Mouse (Mus musculus) bone marrow, adult 2 months (tissue): ENCODE data around the gene Rrad. TPM values are rescaled to one million over a fixed set of nuclear protein-coding genes. Genes with fewer than 3 reads are reported as not detected.

Experiments
- H3K27ac ChIP-seq: fragments of 200-500 bp; 2 replicates; pipeline ENCODE4 v1.5.1; 2012; ENCODE audit warnings: low read depth, mild to moderate bottlenecking, control low read depth, inconsistent platforms, low read length; ENCODE audit not compliant: control insufficient read depth, poor library complexity, insufficient read depth
- H3K4me1 ChIP-seq: fragments of 200-500 bp; 2 replicates; pipeline ENCODE4 v1.6.1; 2011; ENCODE audit warnings: low read length; ENCODE audit not compliant: control insufficient read depth, insufficient read depth
- H3K4me3 ChIP-seq: fragments of 200-500 bp; replicated peaks from 2 replicates; pipeline ENCODE3; 2011; ENCODE audit warnings: mild to moderate bottlenecking, low read depth, low read length, control low read depth; ENCODE audit not compliant: control insufficient read depth
- CTCF ChIP-seq: fragments of 200-500 bp; IDR thresholded peaks from 2 replicates; pipeline ENCODE4 v1.5.1; 2011; ENCODE audit warnings: low read length, control low read depth; ENCODE audit not compliant: control insufficient read depth, insufficient read depth
- POLR2A ChIP-seq: fragments of 200-500 bp; IDR thresholded peaks from 2 replicates; pipeline ENCODE4 v1.6.1; 2011; ENCODE audit warnings: low read depth, mild to moderate bottlenecking, control low read depth, low read length, borderline replicate concordance; ENCODE audit not compliant: control insufficient read depth
- WGBS: fragments of 180-500 bp; shearing (Covaris S2); methylation state at CpG from one replicate; pipeline ENCODE4 v1.1.7; 2018; 5-methylcytosine and 5-hydroxymethylcytosine counted together
- polyA plus RNA-seq: library from polyadenylated mRNA; stranded (reverse); fragments of >200 nt; gene quantifications from 2 replicates; pipeline ENCODE4 v1.2.4, GENCODE M21; 2011; ENCODE audit warnings: low replicate concordance; ENCODE audit not compliant: missing spikeins, insufficient read depth, insufficient read length

Rrad gene
- polyA plus RNA-seq, 1 experiment: 1.4 TPM

DNA sequence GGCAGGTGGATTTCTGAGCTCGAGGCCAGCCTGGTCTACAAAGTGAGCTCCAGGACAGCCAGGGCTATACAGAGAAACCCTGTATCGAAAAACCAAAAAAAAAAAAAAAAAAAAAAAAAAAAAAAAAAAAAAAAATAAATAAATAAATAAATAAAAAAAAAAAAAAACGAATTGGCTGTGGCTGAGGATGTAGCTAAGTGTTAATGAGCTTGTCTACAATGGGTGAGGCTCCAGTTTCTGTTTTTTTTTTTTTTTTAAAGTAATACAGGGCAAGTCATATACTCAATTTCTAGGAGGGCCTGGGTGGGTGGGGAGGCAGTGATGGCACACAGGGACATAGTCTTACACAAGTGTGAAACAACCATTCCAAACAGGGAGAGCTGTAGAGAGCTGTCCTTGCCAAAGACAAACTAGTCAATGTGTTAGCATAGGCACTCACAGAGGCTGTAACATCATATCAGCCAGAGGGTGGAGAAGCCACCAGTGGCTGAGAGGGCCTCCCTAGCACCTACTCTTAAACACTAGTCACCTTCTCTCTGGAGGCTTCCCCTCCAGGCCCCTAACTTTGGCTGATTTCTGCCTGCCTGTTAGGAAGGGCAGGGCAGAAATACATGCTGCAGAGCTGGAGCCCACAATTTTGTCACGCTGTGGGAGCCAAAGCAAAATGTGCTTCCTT, 3.9 kb downstream of the Rrad start:
- no peaks in the 10 kb centered on the region for H3K4me1 ChIP-seq
- no peak overlapping the region for H3K27ac ChIP-seq
- 36% methylated on average over 4 of the region's 4 CpGs for WGBS
- TF ChIP-seq CTCF: no peak
- TF ChIP-seq POLR2A: no peak
- no peak overlapping the region for H3K4me3 ChIP-seq

DNA sequence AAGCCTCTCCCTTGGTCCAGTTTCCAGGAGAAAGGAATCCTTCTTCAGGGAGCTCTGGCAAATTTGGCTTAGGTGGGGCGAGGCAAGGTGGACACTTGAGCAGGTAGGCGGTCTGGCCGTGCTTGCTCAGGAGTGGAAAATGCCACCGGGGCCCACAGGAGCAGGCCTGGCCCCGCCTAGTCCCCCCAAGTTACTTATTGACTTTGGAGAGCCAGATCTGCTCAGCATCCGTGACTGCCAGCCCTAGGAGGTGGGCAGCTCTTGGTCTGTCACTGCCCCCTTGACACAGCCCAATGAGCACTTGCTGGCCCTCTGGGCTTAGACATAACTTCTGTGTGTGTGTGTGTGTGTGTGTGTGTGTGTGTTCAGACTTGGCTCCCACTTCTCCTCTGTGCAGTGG, 7.0 kb downstream of the Rrad start, which contains the start of gene Cdh16:
TSS of gene Cdh16 (minus strand) at position 236 of the 400 bp plus-strand sequence.
- no peaks in the 10 kb centered on the region for H3K4me1 ChIP-seq
- H3K4me3 ChIP-seq: no peak within 1 kb of the TSS
- TF ChIP-seq POLR2A: no peak
- H3K27ac ChIP-seq: no peak within 1 kb of the TSS
- 77% methylated on average over 6 of the region's 6 CpGs for WGBS

DNA sequence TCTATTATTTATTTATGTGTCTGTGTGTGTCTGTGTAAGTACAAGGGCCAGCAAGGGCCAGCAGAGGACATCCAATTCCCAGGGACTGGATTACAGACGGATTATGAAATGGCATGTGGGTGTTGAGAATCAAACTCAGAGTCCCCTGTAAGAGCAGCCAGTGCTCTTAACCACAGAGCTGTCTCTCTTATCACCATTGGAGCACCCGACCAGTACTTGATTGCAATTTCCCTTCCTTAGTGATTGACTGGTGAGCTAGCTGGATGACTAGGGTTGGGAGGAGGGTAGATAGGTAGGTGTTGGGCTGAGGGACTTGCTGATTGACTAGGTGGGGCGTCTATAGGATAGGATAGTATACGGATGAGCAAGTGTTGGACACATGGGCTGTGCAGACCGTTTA, 10.4 kb downstream of the Rrad start:
- 57% methylated on average over 5 of the region's 5 CpGs for WGBS

DNA sequence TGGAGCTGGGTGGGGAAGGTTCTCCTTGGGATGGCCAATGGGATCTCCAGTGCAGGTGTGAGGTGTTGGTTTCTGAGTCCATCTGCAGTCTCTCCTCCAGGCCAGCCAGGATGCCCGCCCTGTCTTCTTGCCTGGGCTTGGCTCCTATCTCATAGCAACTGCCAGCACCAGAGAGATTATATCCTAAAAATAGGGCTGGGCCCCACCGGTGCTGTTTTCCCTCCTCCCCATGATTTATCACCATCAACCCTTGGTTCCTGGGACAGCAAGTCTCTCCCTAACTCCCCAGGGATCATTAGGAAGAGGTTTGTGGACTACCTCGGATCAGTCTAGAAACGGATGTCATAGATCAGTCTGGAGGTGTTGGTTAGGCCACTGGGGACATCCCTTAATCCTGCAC, 18.0 kb downstream of the Rrad start:
- no peaks in the 10 kb centered on the region; the same call in 1 of the 2 replicates for H3K4me1 ChIP-seq
- no peak overlapping the region; the same call in 1 of the 2 replicates for H3K27ac ChIP-seq
- no peak overlapping the region for H3K4me3 ChIP-seq
- 74% methylated on average over 4 of the region's 4 CpGs for WGBS
- TF ChIP-seq CTCF (no peak), POLR2A (no peak)

More for the DNA sequence above, 10.4 kb downstream of the Rrad start:
- TF ChIP-seq POLR2A: no peak
- TF ChIP-seq CTCF: no peak
- no peaks in the 10 kb centered on the region for H3K4me1 ChIP-seq
- H3K27ac ChIP-seq: no peak overlapping the region
- H3K4me3 ChIP-seq: no peak overlapping the region

DNA sequence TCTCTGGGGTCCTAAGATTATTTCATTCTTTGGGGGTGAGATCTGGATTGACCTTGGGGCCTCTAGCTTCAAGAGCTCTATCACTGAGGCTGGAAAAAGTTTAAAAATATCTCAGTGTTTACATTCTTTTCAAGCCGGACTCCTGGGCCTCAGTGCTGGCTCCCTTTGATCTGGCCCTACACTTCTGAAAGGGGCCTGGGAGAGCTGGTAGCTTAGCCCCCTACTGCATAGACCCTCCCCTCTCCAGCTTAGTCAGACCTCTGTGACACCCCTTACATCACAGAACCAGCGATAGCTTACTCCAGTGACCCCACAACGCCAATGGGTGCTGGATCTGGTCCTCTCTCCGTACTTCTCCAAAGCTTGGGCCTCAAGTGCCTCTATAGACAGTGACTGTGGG, 19.5 kb downstream of the Rrad start:
- no peaks in the 10 kb centered on the region; the same call in 1 of the 2 replicates for H3K4me1 ChIP-seq
- TF ChIP-seq POLR2A: no peak
- TF ChIP-seq CTCF: no peak
- H3K27ac ChIP-seq: no peak overlapping the region
- H3K4me3 ChIP-seq: no peak overlapping the region
- WGBS: 82% methylated on average over 4 of the region's 4 CpGs

DNA sequence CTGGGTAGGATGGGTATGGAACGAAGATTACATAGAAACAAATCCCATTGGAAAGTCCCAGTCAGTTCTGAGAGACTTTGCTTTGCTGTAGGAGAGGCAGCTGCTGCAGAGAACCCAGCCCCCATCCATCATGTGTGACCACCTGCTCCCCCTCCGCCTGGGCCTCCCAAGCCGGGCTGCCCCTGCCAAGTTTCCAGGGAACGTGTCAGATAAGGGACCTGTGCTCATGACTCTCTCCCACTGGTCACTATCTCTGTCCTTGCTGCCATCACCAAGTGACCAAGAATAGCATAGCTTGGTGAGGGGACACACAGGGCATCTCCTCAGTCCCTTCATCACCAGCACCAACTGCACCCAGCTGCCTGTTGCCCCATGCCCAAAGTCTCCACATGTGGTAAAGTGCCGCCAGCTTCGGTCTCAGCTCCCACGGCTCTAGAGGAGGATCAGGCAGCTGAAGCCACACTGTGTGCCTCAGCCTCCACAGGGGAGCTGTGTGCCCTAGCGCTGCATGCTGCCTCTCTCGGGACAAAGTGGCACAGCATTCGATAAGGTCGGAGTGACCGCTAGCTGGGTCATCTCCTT, 20.9 kb downstream of the Rrad start:
- Histone ChIP-seq H3K4me3 (no peak overlapping the region), H3K4me1 (no peaks in the 10 kb centered on the region; the same call in 1 of the 2 replicates), H3K27ac (no peak overlapping the region)
- 84% methylated on average over 12 of the region's 12 CpGs for WGBS
- TF ChIP-seq CTCF (no peak), POLR2A (no peak)

DNA sequence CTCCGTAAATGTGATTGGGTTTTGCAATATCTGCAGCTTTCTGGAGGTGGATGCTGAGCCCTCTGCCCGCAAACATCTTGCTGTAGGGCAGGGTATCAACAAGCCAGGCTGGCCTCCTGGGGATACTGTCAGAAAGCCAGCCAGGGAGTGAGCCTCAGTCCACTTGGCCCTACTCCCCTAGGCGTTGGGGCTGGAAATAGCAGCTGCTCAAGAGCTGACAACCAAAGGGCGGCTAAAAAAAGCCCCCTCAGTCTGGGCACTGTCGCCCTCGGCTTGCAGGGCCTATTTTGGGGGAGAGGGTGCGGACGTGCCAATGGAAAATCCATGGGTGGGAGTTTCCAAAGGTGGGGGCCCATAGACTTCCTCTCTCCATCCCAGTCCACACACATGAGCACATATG, 21.9 kb downstream of the Rrad start:
- TF ChIP-seq CTCF (no peak), POLR2A (no peak)
- H3K4me3 ChIP-seq: no peak overlapping the region
- 83% methylated on average over 8 of the region's 8 CpGs for WGBS
- H3K27ac ChIP-seq: no peak overlapping the region
- H3K4me1 ChIP-seq: no peaks in the 10 kb centered on the region; the same call in 1 of the 2 replicates

DNA sequence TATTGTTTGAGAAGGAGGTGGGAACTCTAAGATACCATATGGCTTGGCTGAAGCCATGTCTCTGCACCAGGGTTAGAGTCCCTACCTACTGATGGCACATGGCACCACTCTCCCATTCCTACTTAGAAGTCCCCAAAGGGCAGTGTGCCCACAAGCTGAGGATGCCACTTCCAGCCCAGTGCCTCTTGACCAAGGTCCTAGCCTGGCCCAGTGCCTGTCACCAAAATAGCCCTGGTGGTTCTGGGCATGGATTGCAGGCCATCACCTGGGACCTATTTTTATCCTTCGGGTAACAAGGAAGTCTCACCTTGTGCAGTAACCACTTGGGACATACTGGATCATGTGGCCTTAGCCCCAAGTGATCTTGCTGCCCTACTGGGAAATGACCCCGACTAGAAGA, 23.2 kb downstream of the Rrad start:
- no peak overlapping the region for H3K4me3 ChIP-seq
- no peak overlapping the region for H3K27ac ChIP-seq
- 58% methylated on average over 2 of the region's 2 CpGs for WGBS
- H3K4me1 ChIP-seq: no peaks in the 10 kb centered on the region
- TF ChIP-seq CTCF (no peak), POLR2A (no peak)

DNA sequence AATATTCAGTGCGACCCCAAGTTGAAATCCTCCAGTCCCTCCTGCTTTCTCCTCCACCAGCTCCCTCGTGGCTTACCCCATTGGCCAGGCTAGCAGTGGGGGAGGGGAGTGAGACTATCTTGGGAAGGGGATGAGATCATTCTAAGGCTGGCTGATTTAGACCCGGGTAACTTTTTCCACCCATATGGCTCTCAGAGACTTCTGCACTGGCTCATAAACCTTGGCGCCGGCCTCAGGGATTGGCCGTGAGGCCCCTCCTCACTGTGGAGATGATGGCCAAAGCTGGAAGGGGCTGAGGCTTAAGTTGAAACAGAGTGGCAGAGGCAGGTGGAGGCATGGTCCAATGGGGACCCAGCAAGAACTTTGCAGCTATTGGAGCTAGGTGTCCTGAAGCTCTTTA, 24.8 kb downstream of the Rrad start:
- Histone ChIP-seq H3K27ac (no peak overlapping the region), H3K4me3 (no peak overlapping the region), H3K4me1 (no peaks in the 10 kb centered on the region)
- TF ChIP-seq CTCF (no peak), POLR2A (no peak)
- 54% methylated on average over 6 of the region's 6 CpGs for WGBS
